Mouse (Mus musculus): ENCODE results near the gene Zbtb49.

DNA sequence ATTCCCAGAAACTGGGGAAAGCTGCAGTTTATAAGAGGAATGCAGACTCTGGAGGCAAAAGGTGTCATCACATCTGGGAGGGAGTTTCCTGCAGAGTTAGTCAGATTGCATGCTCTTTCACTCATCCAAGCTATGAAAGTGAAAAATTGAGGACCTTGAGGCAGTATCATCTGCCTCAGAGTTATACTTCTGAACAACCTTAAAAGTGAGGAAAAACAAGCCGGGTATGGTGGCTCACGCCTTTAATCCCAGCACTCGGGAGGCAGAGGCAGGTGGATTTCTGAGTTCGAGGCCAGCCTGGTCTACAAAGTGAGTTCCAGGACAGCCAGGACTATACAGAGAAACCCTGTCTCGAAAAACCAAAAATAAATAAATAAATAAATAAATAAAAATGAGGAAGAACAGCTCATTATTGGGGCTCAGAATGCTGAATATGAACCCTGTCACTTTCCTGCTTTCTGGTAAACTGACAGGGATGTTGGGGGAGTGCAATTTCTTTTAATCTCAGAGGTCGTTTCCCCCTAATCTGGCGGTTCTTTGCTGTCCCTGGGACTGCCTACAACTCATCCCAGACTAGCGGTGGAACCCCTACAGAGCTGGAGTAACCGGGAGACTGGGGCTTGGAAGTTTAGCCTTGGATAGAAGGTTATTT, 39.3 kb upstream of the Zbtb49 start:
- TF ChIP-seq CTCF (IDR thresholded peaks at IDR 0.05; ENCODE audit: low read depth, low read length) (no peak), POLR2A (IDR thresholded peaks at IDR 0.05; ENCODE audit: borderline replicate concordance, low read depth, low read length) (no peak)
